Mouse (Mus musculus): ENCODE results near the gene P4hb.
"Not testable (repeated sequence)": the region's sequence is repeated elsewhere in the genome, so short reads cannot be mapped to it uniquely, and the experiment has no call there.

P4hb gene

GRCm38 (mm10) chr11:120597240-120598235, 24.5 kb upstream of the P4hb start:
- DNase-seq, result peak; percentile 93

GRCm38 (mm10) chr11:120588531-120588930, 15.5 kb upstream of the P4hb start:
- DNase-seq, result no peak

DNA sequence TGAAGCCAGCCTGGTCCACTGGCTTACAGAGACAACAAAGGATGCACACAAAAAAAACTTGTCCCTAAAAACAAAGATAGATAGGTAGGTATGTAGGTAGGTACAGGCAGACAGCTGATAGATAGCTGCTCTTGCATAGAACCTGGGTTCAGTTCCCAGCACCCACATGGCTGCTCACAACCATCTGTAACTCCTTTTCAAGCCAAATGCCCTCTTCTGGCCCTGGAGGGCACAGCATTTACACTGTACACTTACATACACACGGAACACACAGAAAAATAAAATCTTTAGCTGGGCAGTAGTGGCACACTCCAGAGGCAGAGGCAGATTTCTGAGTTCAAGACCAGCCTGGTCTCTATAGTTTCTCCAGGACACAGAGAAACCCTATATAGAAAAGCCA, 10.9 kb upstream of the P4hb start:
- no peak for DNase-seq

DNA sequence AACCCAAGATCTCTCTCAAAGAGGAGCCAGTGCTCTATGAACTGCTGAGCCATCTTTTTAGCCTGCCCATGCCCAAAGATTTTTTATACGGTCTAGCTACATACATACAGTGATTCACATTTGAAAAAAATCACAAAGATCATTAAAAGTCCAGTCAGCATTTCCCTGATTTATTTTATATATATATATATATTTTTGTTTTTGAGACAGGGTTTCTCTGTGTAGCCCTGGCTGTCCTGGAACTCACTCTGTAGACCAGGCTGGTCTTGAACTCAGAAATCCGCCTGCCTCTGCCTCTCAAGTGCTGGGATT, 9.9 kb upstream of the P4hb start:
- not testable (repeated sequence) for DNase-seq

GRCm38 (mm10) chr11:120582268-120582981, 9.4 kb upstream of the P4hb start:
- DNase-seq, result peak; percentile 89

- peak; percentile 99 for DNase-seq
Measured at GRCm38 (mm10) chr11:120581490-120582267, 8.6 kb upstream of the P4hb start, which contains the start of gene Arhgdia. Arhgdia (minus strand) TSS chr11:120581624.

DNA sequence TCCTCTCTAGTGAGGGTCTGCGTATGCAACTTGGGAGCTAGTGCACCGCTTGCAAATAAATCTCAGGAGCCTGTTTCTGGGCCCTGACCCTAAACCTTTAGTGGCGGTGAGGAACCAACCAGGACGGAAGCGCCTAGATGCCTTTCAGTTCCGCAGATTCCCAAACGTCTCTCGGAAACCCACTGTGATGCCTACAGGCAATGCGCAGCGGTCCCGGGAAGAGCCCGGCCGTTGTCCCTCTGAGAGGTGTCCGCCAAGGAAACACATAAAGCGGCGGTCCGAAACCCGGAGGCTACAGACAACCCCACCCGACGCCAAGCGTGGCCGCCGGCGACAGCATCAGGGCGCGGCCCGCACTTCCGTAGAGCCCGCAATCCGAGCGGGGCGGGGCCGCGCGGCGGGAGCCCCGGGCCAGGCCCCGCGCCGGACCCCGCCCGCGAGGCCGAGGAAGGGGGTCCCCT, 7.8 kb upstream of the P4hb start:
- peak; percentile 96 for DNase-seq

DNA sequence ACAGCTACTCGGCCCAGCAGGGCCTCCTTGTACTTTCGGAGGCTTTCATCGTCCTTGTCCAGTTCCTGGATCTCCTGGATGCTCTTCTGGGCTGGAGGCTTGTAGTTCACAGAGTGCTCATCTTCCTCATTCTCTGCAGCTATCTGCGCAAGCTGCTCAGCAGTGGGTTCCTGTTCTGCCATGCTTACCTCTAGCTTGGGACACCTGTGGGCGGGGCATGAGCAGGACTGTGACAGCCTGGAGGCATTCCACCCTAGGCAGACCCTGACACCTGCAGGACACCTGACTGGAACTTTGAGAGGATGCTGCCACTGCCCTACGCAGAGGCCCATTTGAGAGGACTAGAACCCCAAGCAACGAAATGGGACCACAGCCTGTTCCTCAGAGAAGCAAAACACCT, 7.1 kb upstream of the P4hb start:
- peak; percentile 96 for DNase-seq

DNA sequence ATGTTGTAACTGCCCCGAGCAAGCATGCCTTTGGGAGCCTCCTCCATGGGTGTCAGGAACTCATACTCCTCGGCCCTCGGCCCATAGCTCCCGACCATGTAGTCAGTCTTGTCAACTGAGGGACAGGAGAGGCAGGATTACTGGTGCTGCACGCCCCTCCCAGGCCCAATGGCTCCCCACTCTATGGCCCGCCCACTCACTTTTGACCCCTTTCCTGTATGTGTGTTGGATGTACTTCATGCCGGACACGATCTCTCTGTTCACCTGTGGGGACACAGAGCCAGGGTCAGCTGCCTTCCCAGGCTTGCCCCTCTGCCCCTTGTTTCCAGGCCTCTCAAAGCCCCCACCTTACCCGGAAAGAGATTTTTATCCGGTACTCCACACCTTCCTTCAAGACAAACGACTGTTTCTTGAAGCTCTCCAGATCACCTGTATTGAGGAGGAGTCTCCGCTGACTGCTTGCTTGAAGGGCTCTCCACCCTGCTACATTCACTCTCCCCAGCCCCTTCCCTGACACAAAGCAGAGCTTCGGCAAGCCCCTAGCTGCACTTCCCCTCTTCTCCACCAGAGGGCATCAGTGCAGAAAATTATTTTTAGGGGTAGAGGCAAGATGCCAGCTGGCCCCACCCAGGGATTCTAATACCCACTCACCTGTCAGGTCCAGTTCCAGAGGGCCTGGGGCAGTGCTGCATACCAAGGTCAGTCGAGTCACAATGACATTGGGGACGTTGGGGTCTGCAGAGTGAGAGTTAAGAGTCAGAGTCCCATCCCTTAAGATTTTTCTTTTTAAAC, 6.5 kb upstream of the P4hb start:
- DNase-seq, result peak; percentile 96

GRCm38 (mm10) chr11:120578694-120579243, 5.7 kb upstream of the P4hb start:
- DNase-seq, result peak; percentile 94

GRCm38 (mm10) chr11:120578024-120578693, 5.1 kb upstream of the P4hb start:
- DNase-seq, result peak; percentile 93

GRCm38 (mm10) chr11:120577211-120578023, 4.4 kb upstream of the P4hb start:
- peak; percentile 92 for DNase-seq

GRCm38 (mm10) chr11:120576365-120576981, 3.4 kb upstream of the P4hb start:
- DNase-seq, result peak; percentile 87

DNA sequence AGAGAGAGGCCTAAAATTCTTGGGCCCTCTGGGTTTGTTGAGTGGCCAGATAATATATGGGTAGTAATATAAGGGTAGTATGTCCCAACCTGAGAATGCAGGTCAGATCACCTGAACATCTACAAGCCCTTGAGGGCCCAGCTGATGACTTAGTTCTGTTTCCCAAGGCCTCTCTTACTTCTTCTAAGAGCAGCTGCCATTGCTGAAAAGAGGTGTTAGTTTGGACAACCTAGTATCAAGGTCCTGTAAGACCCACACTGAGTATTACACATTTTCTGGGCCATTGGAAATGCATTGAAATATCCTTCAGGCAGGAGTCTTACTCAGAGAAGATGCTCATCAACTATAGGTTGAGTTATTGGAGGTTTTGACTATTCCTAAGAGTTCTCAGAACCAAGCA, 2.9 kb upstream of the P4hb start:
- DNase-seq, result no peak

GRCm38 (mm10) chr11:120575046-120575445, 2.0 kb upstream of the P4hb start:
- no peak for DNase-seq

DNA sequence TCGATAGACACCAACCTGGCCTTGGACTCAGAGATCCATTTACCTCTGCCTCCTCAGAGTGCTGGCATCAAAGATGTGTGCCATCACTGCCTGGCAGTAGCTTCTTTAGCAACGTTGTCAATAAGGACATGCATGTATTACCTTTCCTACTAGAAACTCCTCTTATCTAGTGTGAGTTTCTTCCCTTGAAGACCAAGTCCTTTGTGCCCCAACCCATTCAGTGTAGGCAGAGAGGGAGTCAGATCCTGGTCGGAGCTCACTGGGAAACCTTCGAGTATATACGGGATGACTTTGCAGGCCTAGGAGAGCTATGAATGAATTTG, 1.2 kb upstream of the P4hb start:
- DNase-seq, result no peak

DNA sequence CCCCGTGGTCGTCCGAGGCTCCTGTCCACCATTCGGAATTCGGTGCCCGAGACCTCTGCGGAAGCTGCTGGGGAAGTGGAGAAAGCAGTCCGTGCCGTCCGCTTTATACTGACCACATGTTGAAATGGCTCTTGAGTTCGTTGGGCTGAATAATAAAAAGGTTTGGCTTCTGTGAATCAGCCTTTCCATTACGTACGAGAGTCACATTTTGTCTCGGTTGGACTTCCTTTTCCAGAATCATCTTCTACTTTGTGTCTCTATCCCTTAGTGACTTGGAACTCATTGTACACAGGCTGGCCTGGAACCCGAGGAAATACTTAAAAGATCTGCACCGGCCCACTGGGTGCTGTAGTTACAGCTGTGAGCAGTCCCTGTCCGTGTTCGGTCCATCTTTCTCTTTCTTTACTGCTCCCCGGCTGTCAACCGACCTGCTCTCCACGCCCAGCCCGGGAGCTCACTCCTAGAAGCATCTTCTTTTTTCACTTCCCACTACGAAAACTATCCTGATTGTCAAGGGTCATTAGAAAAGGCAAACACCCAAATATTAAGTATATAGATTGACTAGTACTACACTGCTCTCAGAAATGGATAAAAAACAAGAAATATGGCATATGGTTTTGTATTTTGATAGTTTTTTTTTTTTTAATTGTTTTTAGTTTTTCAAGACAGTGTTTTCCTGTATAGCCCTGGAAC, 678 bp upstream of the P4hb start:
- peak; percentile 92 for DNase-seq

DNA sequence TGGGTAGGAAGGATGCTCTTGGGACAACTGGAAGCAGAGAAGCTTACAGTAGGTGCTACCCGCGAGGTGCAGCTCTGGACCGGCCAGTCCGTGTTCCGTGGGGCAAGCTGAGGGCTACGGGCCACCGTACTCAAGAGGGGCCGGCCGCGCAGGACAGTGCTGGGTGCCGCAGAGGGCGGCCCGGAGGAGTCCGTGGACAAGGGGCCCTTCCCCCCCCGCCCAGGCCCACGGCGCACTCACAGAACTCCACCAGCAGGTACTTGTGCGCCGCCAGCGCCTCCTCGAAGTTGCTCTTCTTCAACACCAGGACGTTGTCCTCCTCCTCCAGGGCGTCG, 669 bp downstream of the P4hb start:
- no peak for DNase-seq

DNA sequence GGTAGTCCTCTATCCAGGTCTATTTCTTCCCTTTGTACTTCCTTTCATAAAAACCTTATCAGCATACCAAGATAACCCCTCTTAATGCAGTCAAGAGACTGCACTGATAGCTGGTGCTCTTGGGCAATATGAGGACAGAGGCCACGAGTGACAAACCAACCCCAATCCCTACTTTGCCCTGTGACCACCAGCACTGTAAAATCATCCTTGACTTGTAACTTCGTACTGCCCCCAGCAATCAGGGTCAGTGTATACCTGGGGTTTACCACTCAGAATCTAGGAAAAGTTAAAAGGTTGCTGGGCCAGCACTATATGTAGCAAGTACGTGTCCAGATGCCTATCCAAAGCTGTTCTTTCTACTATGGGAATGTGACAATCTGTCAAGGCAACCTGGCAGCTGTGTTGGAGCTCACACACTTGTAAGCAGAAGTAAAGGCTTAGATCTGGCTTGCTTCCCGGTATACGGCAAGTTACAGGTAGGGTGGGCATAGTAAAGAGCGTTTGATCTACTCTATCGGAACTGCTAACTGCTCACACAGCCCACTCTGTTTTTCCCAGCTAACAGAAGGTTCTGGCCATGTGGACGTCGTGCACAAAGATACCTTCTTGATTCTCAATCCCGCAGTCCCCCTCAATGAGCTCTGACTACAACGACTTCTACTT, 1.2 kb downstream of the P4hb start:
- DNase-seq, result peak; percentile 86
